Mouse (Mus musculus) heart, adult 2 months (tissue): ENCODE data around the gene Lrrc7.

Experiments
- CTCF ChIP-seq: fragments of 200-600 bp; IDR thresholded peaks from 2 replicates; pipeline ENCODE4 v1.8.1; 2022; ENCODE audit warnings: antibody characterized with exemption, mild to moderate bottlenecking, moderate library complexity
- EP300 ChIP-seq: fragments of 200-500 bp; IDR thresholded peaks from 2 replicates; pipeline ENCODE4 v1.6.1; 2011; ENCODE audit warnings: low read depth, low read length, control low read depth; ENCODE audit not compliant: insufficient read depth
- POLR2A ChIP-seq: fragments of 200-500 bp; IDR thresholded peaks from 2 replicates; pipeline ENCODE4 v1.6.1; 2011; ENCODE audit warnings: mild to moderate bottlenecking, low read depth, low read length, control low read depth; ENCODE audit not compliant: insufficient read depth

DNA sequence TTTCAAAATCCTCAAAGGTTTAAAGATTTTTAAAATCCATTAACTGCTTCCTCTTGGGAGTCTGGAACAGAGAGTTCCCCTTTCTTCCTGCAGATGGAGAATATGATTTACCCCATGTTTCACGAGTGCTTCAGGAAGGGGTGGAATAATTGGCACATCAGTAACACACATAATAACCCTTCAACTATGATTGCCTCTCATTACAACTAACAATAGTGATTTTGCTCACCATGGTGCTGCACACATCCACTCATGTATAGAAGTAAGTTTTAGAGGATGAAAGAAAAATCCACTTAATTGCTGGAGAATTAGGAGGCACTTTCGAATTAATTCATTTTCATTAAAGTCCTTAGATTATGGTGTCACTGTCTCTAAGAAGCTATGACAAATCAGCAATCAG lies 251.6 kb downstream of the Lrrc7 start:
- TF ChIP-seq CTCF, result no peak
- TF ChIP-seq POLR2A, result no peak
- TF ChIP-seq EP300, result no peak
